Mouse (Mus musculus): ENCODE measurements around the gene H1foo. TPM values are rescaled to one million over a fixed set of nuclear protein-coding genes. Genes with fewer than 3 reads are reported as not detected.

Gene H1foo
- polyA plus RNA-seq, 1 experiment: not detected

- no peak for TF ChIP-seq GATA1 (IDR thresholded peaks at IDR 0.05; ENCODE audit: low read length)
Observed at GRCm38 (mm10) chr6:115943498-115944427, 975 bp upstream of the H1foo start.

- no peak for TF ChIP-seq GATA1 (IDR thresholded peaks at IDR 0.05; ENCODE audit: low read length)
Observed at GRCm38 (mm10) chr6:115945633-115946032, 895 bp downstream of the H1foo start.

GRCm38 (mm10) chr6:115946389-115946788, 1.7 kb downstream of the H1foo start:
- TF ChIP-seq GATA1 (IDR thresholded peaks at IDR 0.05; ENCODE audit: low read length): no peak

DNA sequence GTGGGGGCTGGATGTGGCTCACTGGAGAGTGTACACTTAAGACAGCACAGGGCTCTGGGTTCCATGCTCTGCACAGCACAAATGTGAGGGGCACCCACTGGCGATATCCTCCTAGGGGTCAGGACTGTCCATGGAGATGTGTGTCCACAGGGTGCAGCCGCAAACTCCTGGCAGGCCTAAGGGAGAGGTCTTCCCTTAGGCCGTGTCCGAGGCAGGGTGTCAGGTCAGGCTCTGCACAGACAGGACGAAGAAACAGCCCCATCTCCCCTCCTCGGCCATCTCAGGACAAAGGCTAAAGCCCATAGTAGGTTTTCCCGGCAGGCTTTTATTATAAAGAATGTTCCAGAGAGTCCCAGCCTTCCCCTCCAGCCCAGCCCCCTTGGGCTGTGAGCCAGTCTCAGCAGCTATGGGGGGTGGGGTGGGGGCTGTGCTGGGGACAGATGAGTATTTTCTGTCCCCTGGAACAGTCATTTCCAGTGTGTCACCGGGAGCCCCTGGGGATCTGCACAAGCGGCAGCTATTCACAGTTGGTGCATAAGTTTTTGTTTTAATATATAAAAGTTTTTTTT, 9.9 kb downstream of the H1foo start:
- no peak for TF ChIP-seq GATA1 (IDR thresholded peaks at IDR 0.05; ENCODE audit: low read length)

DNA sequence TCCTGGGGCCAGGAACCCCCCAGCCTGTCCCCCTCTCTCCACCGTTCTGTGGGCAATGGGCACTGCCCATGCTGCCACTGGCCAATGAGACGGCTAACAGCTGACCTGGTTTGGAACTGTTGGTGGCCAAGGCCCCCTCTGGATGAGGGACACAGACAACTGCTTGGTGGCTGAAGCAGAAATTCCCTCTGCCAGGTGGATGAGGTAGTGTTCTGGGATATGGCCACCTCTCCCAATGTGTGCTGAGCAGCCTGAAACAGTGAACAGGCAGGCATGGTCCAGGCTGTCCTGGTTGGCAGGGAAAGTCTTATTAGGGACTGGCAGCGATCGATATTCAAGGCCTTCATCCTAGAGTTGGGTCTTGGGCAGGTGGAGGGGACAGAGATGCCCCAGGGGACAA, 10.4 kb downstream of the H1foo start:
- TF ChIP-seq GATA1 (IDR thresholded peaks at IDR 0.05; ENCODE audit: low read length): no peak

DNA sequence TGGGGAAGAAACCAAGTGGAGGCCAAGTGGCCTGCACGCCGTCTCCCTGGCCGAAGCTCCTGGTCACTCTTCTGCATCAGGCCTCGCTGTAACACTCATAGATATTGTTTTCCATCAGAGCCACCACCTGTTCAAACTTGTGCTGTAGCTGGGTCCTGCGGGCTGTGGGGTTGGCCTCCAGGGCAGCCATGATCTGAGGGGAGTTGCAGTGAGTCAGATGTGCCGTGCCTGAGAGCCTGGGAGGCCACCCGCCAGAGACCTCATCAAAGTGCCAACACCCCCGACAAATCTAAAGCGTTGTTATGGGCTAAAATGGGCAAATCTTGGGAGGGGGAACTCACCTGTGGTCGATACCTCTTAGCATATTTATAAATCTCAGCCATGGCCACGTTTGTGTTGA, 10.9 kb downstream of the H1foo start:
- no peak for TF ChIP-seq GATA1 (IDR thresholded peaks at IDR 0.05; ENCODE audit: low read length)

DNA sequence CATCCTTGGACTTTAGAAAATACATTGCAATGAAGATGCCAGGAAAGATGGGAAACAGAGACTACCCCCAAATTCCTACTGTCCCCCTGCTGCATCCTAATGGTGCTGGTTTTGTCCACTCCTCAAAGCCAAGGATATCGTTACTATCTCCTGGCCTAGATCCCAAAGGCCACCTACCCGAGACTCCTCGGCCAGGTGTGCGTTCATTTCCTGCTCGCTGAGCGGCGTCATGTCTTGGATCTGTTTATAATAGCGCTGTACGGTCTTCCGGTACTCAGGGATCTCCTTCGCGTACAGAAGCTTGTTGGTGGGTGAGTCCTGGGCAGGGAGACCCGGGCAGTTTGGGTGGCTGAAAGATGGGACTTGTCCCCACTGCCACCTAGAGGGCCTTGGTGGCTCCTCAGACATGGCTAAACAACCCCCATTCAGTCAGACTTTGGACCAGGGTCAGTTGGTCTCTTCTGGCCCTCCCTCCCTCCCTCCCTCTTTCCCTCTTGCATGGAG, 11.7 kb downstream of the H1foo start:
- no peak for TF ChIP-seq GATA1 (IDR thresholded peaks at IDR 0.05; ENCODE audit: low read length)

- TF ChIP-seq GATA1 (IDR thresholded peaks at IDR 0.05; ENCODE audit: low read length): no peak
Observed at GRCm38 (mm10) chr6:115956922-115957601, 12.3 kb downstream of the H1foo start.

GRCm38 (mm10) chr6:115957681-115958080, 12.9 kb downstream of the H1foo start:
- TF ChIP-seq GATA1 (IDR thresholded peaks at IDR 0.05; ENCODE audit: low read length): no peak

- TF ChIP-seq GATA1 (IDR thresholded peaks at IDR 0.05; ENCODE audit: low read length): no peak
Observed at GRCm38 (mm10) chr6:115958445-115958844, 13.7 kb downstream of the H1foo start.

DNA sequence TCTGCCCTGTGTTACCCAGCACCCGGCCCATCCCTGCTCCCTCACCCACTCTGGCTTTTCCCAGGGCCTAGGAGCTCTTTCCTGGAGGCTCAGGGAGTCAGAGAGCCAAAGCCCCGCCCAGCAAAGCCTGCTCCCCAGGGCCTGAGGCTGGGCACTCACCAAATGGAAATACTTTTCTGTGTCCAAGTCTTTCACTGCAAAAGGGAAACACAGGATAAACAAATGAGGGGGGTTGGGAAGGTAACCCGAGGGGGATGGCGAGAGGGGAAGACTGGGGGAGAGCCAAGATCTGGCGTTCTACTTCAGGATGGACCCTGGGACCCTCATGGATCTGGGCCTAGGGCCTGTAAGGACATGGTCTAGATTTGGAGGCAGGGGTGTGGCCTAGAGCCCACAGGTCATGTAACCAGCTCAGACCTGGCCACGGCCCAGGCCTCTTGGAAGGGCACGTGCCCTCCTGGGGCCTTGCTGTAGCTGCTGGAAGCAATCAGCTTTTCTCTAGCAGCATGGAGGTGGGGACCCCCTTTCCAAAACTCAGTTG, 14.5 kb downstream of the H1foo start:
- TF ChIP-seq GATA1 (IDR thresholded peaks at IDR 0.05; ENCODE audit: low read length): no peak

DNA sequence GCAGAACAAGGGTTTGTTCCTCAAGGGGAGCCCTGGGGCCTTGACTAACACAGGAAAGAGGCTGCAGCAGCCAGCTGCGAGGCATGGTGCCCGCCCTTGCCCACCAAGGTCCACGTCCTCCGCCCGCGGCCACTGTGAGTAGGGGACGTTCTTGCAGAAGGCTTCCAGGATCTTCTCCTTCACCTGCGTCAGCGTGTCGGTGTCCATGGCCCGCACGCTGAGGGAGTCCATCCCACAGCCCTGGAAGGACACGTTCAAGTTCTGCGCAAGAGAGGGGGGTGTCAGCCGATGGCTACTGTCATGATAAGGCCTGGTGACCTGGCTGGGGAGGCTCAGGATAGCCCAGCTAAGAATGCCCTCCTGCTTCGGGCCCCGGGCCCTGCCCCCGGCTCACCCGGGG, 15.6 kb downstream of the H1foo start:
- no peak for TF ChIP-seq GATA1 (IDR thresholded peaks at IDR 0.05; ENCODE audit: low read length)

GRCm38 (mm10) chr6:115961743-115962142, 17.0 kb downstream of the H1foo start:
- no peak for TF ChIP-seq GATA1 (IDR thresholded peaks at IDR 0.05; ENCODE audit: low read length)

DNA sequence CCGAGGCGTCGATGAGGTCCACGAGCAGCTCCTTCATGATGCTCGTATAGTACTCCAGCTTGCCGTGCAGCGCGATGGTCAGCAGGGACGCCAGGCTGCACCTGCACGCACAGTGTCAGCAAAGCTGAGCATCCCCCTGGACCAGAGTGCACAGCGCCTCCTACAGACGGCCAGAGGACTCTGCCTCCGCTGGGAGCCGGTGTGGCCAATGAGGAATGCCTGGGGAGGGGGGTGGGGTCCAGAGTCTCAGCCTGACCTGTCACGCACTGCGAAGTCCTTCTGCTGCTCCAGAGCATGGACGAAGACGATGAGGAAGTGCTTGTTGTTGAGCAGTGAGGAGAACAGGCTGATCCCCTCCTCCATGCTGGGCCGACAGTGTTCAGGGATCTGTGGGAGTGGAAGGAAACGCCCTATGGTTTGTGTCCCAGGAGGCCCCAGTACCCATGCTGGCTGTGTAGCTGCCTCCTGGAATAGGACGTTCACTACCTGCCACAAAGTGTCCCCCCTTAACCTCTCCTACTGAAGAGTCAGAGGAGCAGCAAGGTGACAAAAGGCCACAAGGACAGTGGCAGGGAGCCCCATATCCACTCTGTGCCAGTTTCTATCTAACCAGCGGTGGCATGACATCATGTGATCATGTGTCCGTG, 17.8 kb downstream of the H1foo start:
- TF ChIP-seq GATA1 (IDR thresholded peaks at IDR 0.05; ENCODE audit: low read length): no peak

GRCm38 (mm10) chr6:115963656-115964055, 18.9 kb downstream of the H1foo start:
- no peak for TF ChIP-seq GATA1 (IDR thresholded peaks at IDR 0.05; ENCODE audit: low read length)

Measured in G1E-ER4 (cell line).